Mouse (Mus musculus): Measurements from ENCODE around the gene 2210016F16Rik.

DNA sequence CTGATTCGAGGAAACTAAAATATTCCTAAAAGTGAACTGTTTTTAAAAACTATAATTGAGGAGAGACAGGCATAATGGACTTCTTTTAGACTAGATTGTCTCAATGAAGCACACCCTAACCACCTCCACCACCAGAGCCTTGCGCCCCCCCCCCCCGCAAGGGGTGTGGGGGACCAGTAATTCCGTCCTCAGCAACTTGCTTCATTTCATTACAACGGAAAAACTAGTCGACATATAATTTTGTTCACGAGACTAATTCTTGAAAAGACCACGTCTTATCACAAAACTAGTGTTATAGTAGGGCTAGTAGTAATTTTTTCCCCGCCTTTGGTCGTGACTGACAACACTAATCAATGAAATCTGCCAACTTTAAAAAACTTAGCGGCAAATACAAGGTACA is 15.6 kb upstream of the 2210016F16Rik start:
- no peak for TF ChIP-seq CTCF (conservative IDR thresholded peaks at IDR 0.05; ENCODE audit: low read length)
- no peak for TF ChIP-seq NANOG (IDR thresholded peaks at IDR 0.05; ENCODE audit: borderline replicate concordance, low read length)
- TF ChIP-seq POU5F1 (IDR thresholded peaks at IDR 0.05; ENCODE audit: borderline replicate concordance, low read length): no peak

All from E14TG2a.4 (cell line).